Comparison of ENCODE assay signal across 10 mouse cellular contexts in genomic region chr17:48005091-48005490, GRCm38 (mm10). TPM values are rescaled to one million over a fixed set of nuclear protein-coding genes. Genes with fewer than 3 reads are reported as not detected.
DNase-seq lines count a peak whose midpoint lies in the region; ATAC-seq and TF ChIP-seq lines count a peak whose summit lies in the region.
"Had no signal": no experiment of that assay in that cellular context is flagged by ENCODE, and none has a peak within 500 bp of the region (broad histone marks: within the 10 kb centered on the region; RNA-seq: fewer than 3 reads in every experiment).

No protein-coding gene starts in this region.

- 0 out of 2 replicates have a peak overlapping the region, but pooled peaks have one; percentile 21 for H3K9ac ChIP-seq in forebrain, embryonic 13.5 days
- H3K9ac ChIP-seq in forebrain, embryonic 12.5 days, result no peak overlapping the region
- peak overlapping the region; percentile 40 for H3K9ac ChIP-seq in midbrain, embryonic 11.5 days (ENCODE audit: low read length)
- no peak overlapping the region for H3K9ac ChIP-seq in midbrain, embryonic 16.5 days (ENCODE audit: low read depth, low read length)
- H3K9ac ChIP-seq in intestine, postnatal 0 days (ENCODE audit: low read depth, low read length), result no peak overlapping the region
- no peak overlapping the region for H3K9ac ChIP-seq in stomach, embryonic 14.5 days (replicated peaks; ENCODE audit: low read depth, low read length)
- H3K9ac ChIP-seq: embryonic facial prominence, embryonic 15.5 days; midbrain, embryonic 13.5 days had no signal

- H3K4me2 ChIP-seq in forebrain, embryonic 13.5 days, result no peak overlapping the region
- no peak overlapping the region for H3K4me2 ChIP-seq in forebrain, embryonic 12.5 days
- no peak overlapping the region for H3K4me2 ChIP-seq in midbrain, embryonic 11.5 days
- no peak overlapping the region for H3K4me2 ChIP-seq in midbrain, embryonic 16.5 days (ENCODE audit: low read length)
- H3K4me2 ChIP-seq in intestine, postnatal 0 days (replicated peaks; ENCODE audit: low read depth), result 0 out of 2 replicates have a peak overlapping the region, but pooled peaks have one; percentile 13
- no peak overlapping the region for H3K4me2 ChIP-seq in stomach, embryonic 14.5 days (replicated peaks; ENCODE audit: low read depth, low read length)
- H3K4me2 ChIP-seq: embryonic facial prominence, embryonic 15.5 days; midbrain, embryonic 13.5 days had no signal

- H3K27ac ChIP-seq in forebrain, embryonic 13.5 days, result no peak overlapping the region
- H3K27ac ChIP-seq in forebrain, embryonic 12.5 days, result no peak overlapping the region
- no peak overlapping the region; the same call in 1 of the 2 replicates for H3K27ac ChIP-seq in midbrain, embryonic 11.5 days (ENCODE audit: low read depth, low read length)
- H3K27ac ChIP-seq in midbrain, embryonic 16.5 days (ENCODE audit: low read length), result no peak overlapping the region
- peak overlapping the region; percentile 71 for H3K27ac ChIP-seq in intestine, postnatal 0 days (ENCODE audit: low read depth, low read length)
- peak overlapping the region; percentile 79 for H3K27ac ChIP-seq in stomach, embryonic 14.5 days (ENCODE audit: low read length)
- H3K27ac ChIP-seq: embryonic facial prominence, embryonic 15.5 days; midbrain, embryonic 13.5 days had no signal

- no peak for TF ChIP-seq CTCF in intestine, postnatal 0 days (IDR thresholded peaks at IDR 0.05; ENCODE audit: low read depth)

- peaks cover 20% of the 10 kb centered on the region for H3K4me1 ChIP-seq in forebrain, embryonic 13.5 days
- H3K4me1 ChIP-seq in forebrain, embryonic 12.5 days, result peaks cover 49% of the 10 kb centered on the region
- H3K4me1 ChIP-seq in midbrain, embryonic 11.5 days (ENCODE audit: control insufficient read depth, insufficient read depth, low read length), result peaks cover 21% of the 10 kb centered on the region
- peaks cover 8% of the 10 kb centered on the region for H3K4me1 ChIP-seq in midbrain, embryonic 16.5 days (ENCODE audit: control insufficient read depth, insufficient read depth, low read length)
- peaks cover 7% of the 10 kb centered on the region; the same call in 1 of the 2 replicates for H3K4me1 ChIP-seq in intestine, postnatal 0 days (replicated peaks; ENCODE audit: control insufficient read depth, insufficient read depth, low read length)
- peaks cover 20% of the 10 kb centered on the region for H3K4me1 ChIP-seq in stomach, embryonic 14.5 days (ENCODE audit: control insufficient read depth, insufficient read depth, low read length)

- peaks cover 12% of the 10 kb centered on the region; the same call in 1 of the 2 replicates for H3K27me3 ChIP-seq in forebrain, embryonic 13.5 days
- peaks cover 50% of the 10 kb centered on the region for H3K27me3 ChIP-seq in forebrain, embryonic 12.5 days
- peaks cover 2% of the 10 kb centered on the region; the same call in 1 of the 2 replicates for H3K27me3 ChIP-seq in midbrain, embryonic 11.5 days (ENCODE audit: control insufficient read depth, insufficient read depth, low read length)
- H3K27me3 ChIP-seq in midbrain, embryonic 16.5 days (ENCODE audit: control insufficient read depth, insufficient read depth, low read depth, low read length), result no peaks in the 10 kb centered on the region
- no peaks in the 10 kb centered on the region for H3K27me3 ChIP-seq in intestine, postnatal 0 days (replicated peaks; ENCODE audit: control insufficient read depth, insufficient read depth, low read length)
- no peaks in the 10 kb centered on the region for H3K27me3 ChIP-seq in stomach, embryonic 14.5 days (ENCODE audit: control insufficient read depth, insufficient read depth, low read length)
- H3K27me3 ChIP-seq: embryonic facial prominence, embryonic 15.5 days had no signal

- no peaks in the 10 kb centered on the region for H3K36me3 ChIP-seq in forebrain, embryonic 13.5 days (ENCODE audit: poor library complexity, severe bottlenecking)
- no peaks in the 10 kb centered on the region for H3K36me3 ChIP-seq in forebrain, embryonic 12.5 days (replicated peaks)
- no peaks in the 10 kb centered on the region for H3K36me3 ChIP-seq in midbrain, embryonic 11.5 days (ENCODE audit: control insufficient read depth, insufficient read depth, low read length)
- H3K36me3 ChIP-seq in midbrain, embryonic 16.5 days (ENCODE audit: control insufficient read depth, insufficient read depth, low read length), result no peaks in the 10 kb centered on the region
- no peaks in the 10 kb centered on the region for H3K36me3 ChIP-seq in intestine, postnatal 0 days (ENCODE audit: control insufficient read depth, insufficient read depth)
- no peaks in the 10 kb centered on the region for H3K36me3 ChIP-seq in stomach, embryonic 14.5 days (ENCODE audit: control insufficient read depth, insufficient read depth, low read length)
- H3K36me3 ChIP-seq: embryonic facial prominence, embryonic 15.5 days; midbrain, embryonic 13.5 days had no signal

- H3K4me3 ChIP-seq in forebrain, embryonic 13.5 days, result no peak overlapping the region
- H3K4me3 ChIP-seq in forebrain, embryonic 12.5 days (replicated peaks), result no peak overlapping the region
- no peak overlapping the region for H3K4me3 ChIP-seq in midbrain, embryonic 11.5 days (ENCODE audit: low read depth, low read length)
- H3K4me3 ChIP-seq in midbrain, embryonic 16.5 days (ENCODE audit: low read depth, low read length), result no peak overlapping the region
- H3K4me3 ChIP-seq in intestine, postnatal 0 days (ENCODE audit: low read depth, low read length), result no peak overlapping the region
- H3K4me3 ChIP-seq in stomach, embryonic 14.5 days (ENCODE audit: low read depth, low read length), result no peak overlapping the region
- H3K4me3 ChIP-seq: embryonic facial prominence, embryonic 15.5 days; midbrain, embryonic 13.5 days had no signal

- 49% methylated on average over 8 of the region's 8 CpGs for WGBS in forebrain, embryonic 13.5 days
- WGBS in forebrain, embryonic 12.5 days, result 41% methylated on average over 8 of the region's 8 CpGs
- WGBS in midbrain, embryonic 11.5 days, result 21% methylated on average over 8 of the region's 8 CpGs
- WGBS in midbrain, embryonic 16.5 days, result 38% methylated on average over 8 of the region's 8 CpGs
- WGBS in intestine, postnatal 0 days, result 22% methylated on average over 8 of the region's 8 CpGs
- WGBS in stomach, embryonic 14.5 days, result 28% methylated on average over 8 of the region's 8 CpGs

- no peak for DNase-seq in midbrain, embryonic 11.5 days (ENCODE audit: low spot score, missing footprints)
- DNase-seq in cerebellum, adult 18-20 months, result no peak
- DNase-seq in cerebellum, postnatal 14 days, result no peak

- no peak for ATAC-seq in forebrain, embryonic 13.5 days
- no peak for ATAC-seq in forebrain, embryonic 12.5 days (ENCODE audit: low FRiP score)
- ATAC-seq in midbrain, embryonic 11.5 days (ENCODE audit: low FRiP score), result no peak
- ATAC-seq in midbrain, embryonic 16.5 days, result no peak
- ATAC-seq in intestine, postnatal 0 days, result peak; percentile 55; the same call in 1 of the 2 replicates
- ATAC-seq in stomach, embryonic 14.5 days (ENCODE audit: insufficient number of reproducible peaks, insufficient read depth, low FRiP score, low read depth), result peak; percentile 66
- ATAC-seq: midbrain, embryonic 13.5 days had no signal

- H3K9me3 ChIP-seq in forebrain, embryonic 13.5 days (replicated peaks), result no peaks in the 10 kb centered on the region
- H3K9me3 ChIP-seq in forebrain, embryonic 12.5 days, result no peaks in the 10 kb centered on the region
- H3K9me3 ChIP-seq in midbrain, embryonic 11.5 days (ENCODE audit: control insufficient read depth, low read length), result no peaks in the 10 kb centered on the region
- no peaks in the 10 kb centered on the region for H3K9me3 ChIP-seq in midbrain, embryonic 16.5 days (replicated peaks; ENCODE audit: control insufficient read depth, low read length, poor library complexity, severe bottlenecking)
- H3K9me3 ChIP-seq in intestine, postnatal 0 days (ENCODE audit: control insufficient read depth), result no peaks in the 10 kb centered on the region
- H3K9me3 ChIP-seq in stomach, embryonic 14.5 days (ENCODE audit: control insufficient read depth, low read depth, low read length), result no peaks in the 10 kb centered on the region
- H3K9me3 ChIP-seq: embryonic facial prominence, embryonic 15.5 days; midbrain, embryonic 13.5 days had no signal

RNA-seq across cellular contexts. Expression of gene 1700122O11Rik, which starts 33.0 kb away (rescaled TPM):
- not detected in 2 replicates for polyA plus RNA-seq in forebrain, embryonic 13.5 days (2015; fragmentation: Nextera tagmentation; extraction: Ambion mirVana)
- not detected in 2 replicates for polyA plus RNA-seq in forebrain, embryonic 12.5 days (2016; fragmentation: Nextera tagmentation; extraction: Ambion mirVana)
- not detected in 2 replicates for polyA plus RNA-seq in midbrain, embryonic 11.5 days (2014; fragmentation: Nextera tagmentation; extraction: Ambion mirVana)
- polyA plus RNA-seq in midbrain, embryonic 16.5 days (2015; fragmentation: Nextera tagmentation; extraction: Ambion mirVana), result not detected in 2 replicates
- polyA plus RNA-seq in intestine, postnatal 0 days (2015; fragmentation: Nextera tagmentation; extraction: Ambion mirVana), result not detected in 2 replicates
- not detected in 2 replicates for polyA plus RNA-seq in stomach, embryonic 14.5 days (2014; fragmentation: Nextera tagmentation; extraction: Ambion mirVana)
- polyA plus RNA-seq: embryonic facial prominence, embryonic 15.5 days; midbrain, embryonic 13.5 days had no signal

Comparison
In these comparisons a context has a peak if more than half of its experiments do, and no peak if none do; other contexts are left out.
1. H3K9ac ChIP-seq: peak in forebrain, embryonic 13.5 days (single experiment) and midbrain, embryonic 11.5 days (single experiment); none in forebrain, embryonic 12.5 days (single experiment), midbrain, embryonic 16.5 days (single experiment), intestine, postnatal 0 days (single experiment) and stomach, embryonic 14.5 days (single experiment).
2. ATAC-seq: peak in intestine, postnatal 0 days (single experiment) and stomach, embryonic 14.5 days (single experiment); none in forebrain, embryonic 13.5 days (single experiment), forebrain, embryonic 12.5 days (single experiment), midbrain, embryonic 11.5 days (single experiment) and midbrain, embryonic 16.5 days (single experiment).
3. H3K27ac ChIP-seq: peak in intestine, postnatal 0 days (single experiment) and stomach, embryonic 14.5 days (single experiment); none in forebrain, embryonic 13.5 days (single experiment), forebrain, embryonic 12.5 days (single experiment), midbrain, embryonic 11.5 days (single experiment) and midbrain, embryonic 16.5 days (single experiment).